Mouse (Mus musculus) adrenal gland, postnatal 36 days (tissue): Measurements from ENCODE around the gene Col4a3. TPM values are rescaled to one million over a fixed set of nuclear protein-coding genes. Genes with fewer than 3 reads are reported as not detected.

Experiments
- DNase-seq, 2 experiments: peaks; one replicate each; pipeline ENCODE4 v3.0.0; 2021; ENCODE audit warnings: mixed read lengths in 1 of 2
- total RNA-seq, 2 experiments: library from RNA; stranded (reverse); gene quantifications; 2 replicates each; pipeline ENCODE4 v1.2.3; 2021

The Col4a3 gene
- total RNA-seq, 2 experiments from 2014 or later, result 2.9 to 4.5 TPM

GRCm38 (mm10) chr1:82605856-82606255 lies 19.1 kb downstream of the Col4a3 start:
- DNase-seq, result no peak

- DNase-seq, result no peak
Observed at GRCm38 (mm10) chr1:82608646-82609262, 22.0 kb downstream of the Col4a3 start.

- no peak for DNase-seq
Observed at GRCm38 (mm10) chr1:82612061-82612660, 25.4 kb downstream of the Col4a3 start.

- DNase-seq, result no peak
Observed at GRCm38 (mm10) chr1:82618001-82618400, 31.3 kb downstream of the Col4a3 start.

- no peak for DNase-seq
Observed at GRCm38 (mm10) chr1:82618592-82618991, 31.9 kb downstream of the Col4a3 start.

GRCm38 (mm10) chr1:82619981-82620380 lies 33.3 kb downstream of the Col4a3 start:
- DNase-seq, result no peak

- no peak for DNase-seq
Observed at GRCm38 (mm10) chr1:82624934-82625333, 38.2 kb downstream of the Col4a3 start.

GRCm38 (mm10) chr1:82625474-82625873 lies 38.8 kb downstream of the Col4a3 start:
- DNase-seq, result no peak

GRCm38 (mm10) chr1:82627652-82628051 lies 40.9 kb downstream of the Col4a3 start:
- DNase-seq, result no peak

GRCm38 (mm10) chr1:82629495-82629894 lies 42.8 kb downstream of the Col4a3 start:
- DNase-seq, result no peak

- DNase-seq, result no peak
Observed at GRCm38 (mm10) chr1:82631169-82631792, 44.6 kb downstream of the Col4a3 start.

GRCm38 (mm10) chr1:82634545-82635253 lies 48.0 kb downstream of the Col4a3 start:
- DNase-seq, result peak; percentile 81 to 87

- no peak for DNase-seq
Observed at GRCm38 (mm10) chr1:82635254-82635620, 48.5 kb downstream of the Col4a3 start.

- DNase-seq, result peak; percentile 40 to 59
Observed at GRCm38 (mm10) chr1:82636321-82636720, 49.6 kb downstream of the Col4a3 start.

- no peak for DNase-seq
Observed at GRCm38 (mm10) chr1:82637414-82637813, 50.7 kb downstream of the Col4a3 start.

- no peak for DNase-seq
Observed at GRCm38 (mm10) chr1:82638428-82638827, 51.7 kb downstream of the Col4a3 start.

- DNase-seq, result peak; percentile 80 to 87
Observed at GRCm38 (mm10) chr1:82641316-82641987, 54.7 kb downstream of the Col4a3 start.

GRCm38 (mm10) chr1:82647989-82648388 lies 61.3 kb downstream of the Col4a3 start:
- DNase-seq, result no peak

GRCm38 (mm10) chr1:82650868-82651267 lies 64.1 kb downstream of the Col4a3 start:
- no peak for DNase-seq

- no peak for DNase-seq
Observed at GRCm38 (mm10) chr1:82654046-82654445, 67.3 kb downstream of the Col4a3 start.

- no peak for DNase-seq
Observed at GRCm38 (mm10) chr1:82656452-82656851, 69.7 kb downstream of the Col4a3 start.

GRCm38 (mm10) chr1:82662269-82662668 lies 75.5 kb downstream of the Col4a3 start:
- DNase-seq, result no peak
